Mouse (Mus musculus) heart, adult 2 months (tissue): ENCODE measurements around the gene Vwa8. TPM values are rescaled to one million over a fixed set of nuclear protein-coding genes. Genes with fewer than 3 reads are reported as not detected.

ENCODE experiments used
- DNase-seq, 2 experiments: peaks; one replicate each; pipeline ENCODE4 v3.0.0; 2021
- H3K27ac ChIP-seq: fragments of 200-600 bp; 2 replicates; pipeline ENCODE4 v1.8.1; 2022
- H3K27me3 ChIP-seq: fragments of 200-500 bp; 2 replicates; pipeline ENCODE4 v1.6.1; 2012; ENCODE audit warnings: mild to moderate bottlenecking, low read length, inconsistent platforms, mixed read lengths; ENCODE audit not compliant: control insufficient read depth, insufficient read depth
- H3K36me3 ChIP-seq: fragments of 200-500 bp; 2 replicates; pipeline ENCODE4 v1.6.1; 2012; ENCODE audit warnings: low read length, inconsistent platforms; ENCODE audit not compliant: control insufficient read depth, insufficient read depth
- H3K4me1 ChIP-seq: fragments of 200-500 bp; 2 replicates; pipeline ENCODE4 v1.6.1; 2011; ENCODE audit warnings: low read length; ENCODE audit not compliant: control insufficient read depth, insufficient read depth
- H3K4me3 ChIP-seq: fragments of 200-600 bp; 2 replicates; pipeline ENCODE4 v1.8.1; 2022
- H3K79me2 ChIP-seq: fragments of 200-500 bp; replicated peaks from 2 replicates; pipeline ENCODE4 v1.6.1; 2012; ENCODE audit warnings: mild to moderate bottlenecking, inconsistent platforms, low read length, moderate library complexity, mixed read lengths; ENCODE audit not compliant: control insufficient read depth, insufficient read depth
- H3K9ac ChIP-seq: fragments of 200-500 bp; 2 replicates; pipeline ENCODE4 v1.6.1; 2012; ENCODE audit warnings: low read depth, mild to moderate bottlenecking, control low read depth, inconsistent platforms, low read length, mixed read lengths
- CTCF ChIP-seq: fragments of 200-600 bp; IDR thresholded peaks from 2 replicates; pipeline ENCODE4 v1.8.1; 2022; ENCODE audit warnings: antibody characterized with exemption, mild to moderate bottlenecking, moderate library complexity
- EP300 ChIP-seq: fragments of 200-500 bp; IDR thresholded peaks from 2 replicates; pipeline ENCODE4 v1.6.1; 2011; ENCODE audit warnings: low read depth, low read length, control low read depth; ENCODE audit not compliant: insufficient read depth
- POLR2A ChIP-seq: fragments of 200-500 bp; IDR thresholded peaks from 2 replicates; pipeline ENCODE4 v1.6.1; 2011; ENCODE audit warnings: mild to moderate bottlenecking, low read depth, low read length, control low read depth; ENCODE audit not compliant: insufficient read depth
- WGBS: fragments of 180-500 bp; shearing (Covaris S2); methylation state at CpG from one replicate; pipeline ENCODE4 v1.1.7; 2018; 5-methylcytosine and 5-hydroxymethylcytosine counted together
- intact Hi-C: fragments of 180-260 bp; cut with DNase I; formaldehyde crosslinking; loops from one replicate; pipeline ENCODE4 v1.15.1; 2025
- polyA plus RNA-seq: library from polyadenylated mRNA; depleted of rRNA; stranded (reverse); fragments of >200 nt; gene quantifications from 2 replicates; pipeline ENCODE4 v1.2.3, GENCODE M21; 2012
- total RNA-seq, 2 experiments: library from RNA; stranded (reverse); gene quantifications; 2 replicates each; pipeline ENCODE4 v1.2.3; 2021

Gene Vwa8
- total and polyA plus RNA-seq, 3 experiments: 58.8 to 177 (median 150) TPM

DNA sequence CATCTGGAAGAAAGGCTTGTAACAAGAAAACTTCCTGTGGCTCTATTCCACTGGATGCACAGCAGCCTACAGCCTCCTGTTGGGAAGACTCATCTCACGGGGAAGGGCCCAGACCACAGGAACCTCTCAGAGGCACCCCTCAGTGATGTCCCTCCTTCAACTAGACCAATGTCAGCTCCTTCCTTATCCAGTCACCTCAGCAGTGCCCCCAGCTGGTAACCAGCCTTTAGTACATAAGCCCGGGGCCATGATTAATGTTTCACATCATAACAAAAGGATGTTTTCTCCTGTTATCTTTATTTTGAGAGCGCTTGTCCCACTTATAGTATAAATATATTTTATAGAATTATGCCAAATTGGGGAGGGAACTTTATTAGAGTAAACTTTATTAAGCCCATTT lies 181.9 kb downstream of the Vwa8 start:
- no peak overlapping the region for H3K4me3 ChIP-seq
- intact Hi-C loops: no loop called here
- no peak overlapping the region for H3K27ac ChIP-seq
- no peaks in the 10 kb centered on the region for H3K27me3 ChIP-seq
- no peaks in the 10 kb centered on the region for H3K79me2 ChIP-seq
- H3K36me3 ChIP-seq: no peaks in the 10 kb centered on the region; the same call in 1 of the 2 replicates
- WGBS: 93% methylated on average over 3 of the region's 3 CpGs
- DNase-seq: no peak
- peaks cover 2% of the 10 kb centered on the region for H3K4me1 ChIP-seq
- TF ChIP-seq EP300 (no peak), CTCF (peak; percentile 45), POLR2A (no peak)
- no peak overlapping the region for H3K9ac ChIP-seq

DNA sequence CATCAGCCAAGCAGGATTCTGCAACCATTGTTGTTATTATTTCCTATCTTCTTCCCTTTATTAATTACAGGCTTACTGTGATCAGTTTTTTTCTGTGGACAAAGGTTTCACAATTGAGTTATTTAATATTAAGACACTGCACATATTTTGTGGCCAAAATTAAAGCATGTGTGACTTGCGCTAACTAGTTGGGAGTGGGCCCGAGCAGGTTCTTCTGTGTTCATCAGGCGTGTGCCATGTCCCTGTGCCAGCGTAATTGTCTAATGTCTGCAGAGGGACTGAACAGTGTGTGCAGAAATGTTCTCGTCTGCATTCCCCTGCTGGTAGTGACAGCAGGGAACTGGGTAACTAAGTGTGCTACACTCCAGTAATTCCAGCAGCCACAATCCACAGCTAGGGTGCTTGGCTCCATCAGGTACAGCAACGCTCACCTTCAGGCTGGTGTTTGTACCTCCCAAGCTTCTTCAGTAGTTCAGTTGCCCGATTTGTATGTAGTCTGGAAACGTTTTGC lies 182.4 kb downstream of the Vwa8 start:
- no peaks in the 10 kb centered on the region; the same call in 1 of the 2 replicates for H3K36me3 ChIP-seq
- H3K27ac ChIP-seq: no peak overlapping the region

DNA sequence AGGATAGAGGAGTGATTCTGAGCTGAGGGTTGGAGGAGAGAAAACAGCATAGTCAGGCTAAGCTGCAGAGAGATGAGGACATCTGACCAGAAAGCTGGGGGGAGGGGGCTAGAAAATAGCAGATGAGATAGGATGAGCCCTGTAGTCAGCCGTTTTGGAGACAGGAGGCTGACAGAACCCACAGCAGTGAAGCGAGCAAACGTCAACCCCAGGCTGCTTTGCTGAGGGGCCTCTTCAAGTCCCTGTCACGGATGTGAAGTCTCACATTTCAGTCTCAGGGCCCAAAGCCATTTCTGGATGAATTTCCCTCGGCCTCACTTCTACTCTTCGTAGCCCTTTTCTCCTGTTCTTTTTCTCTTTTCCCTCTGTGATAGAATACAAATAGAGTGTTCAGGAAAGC lies 184.5 kb downstream of the Vwa8 start:
- no peak for TF ChIP-seq CTCF
- no peak for TF ChIP-seq EP300
- TF ChIP-seq POLR2A: no peak

More for the DNA sequence above, 182.4 kb downstream of the Vwa8 start:
- Histone ChIP-seq H3K27me3 (no peaks in the 10 kb centered on the region), H3K79me2 (no peaks in the 10 kb centered on the region), H3K9ac (no peak overlapping the region), H3K4me3 (no peak overlapping the region), H3K4me1 (peaks cover 2% of the 10 kb centered on the region)
- no peak for DNase-seq
- TF ChIP-seq POLR2A (no peak), CTCF (no peak), EP300 (no peak)
- WGBS: 91% methylated on average over 8 of the region's 8 CpGs
- intact Hi-C loops: no loop called here

GRCm38 (mm10) chr14:79034511-79034913 lies 185.7 kb downstream of the Vwa8 start:
- no peaks in the 10 kb centered on the region for H3K79me2 ChIP-seq
- no peak overlapping the region for H3K9ac ChIP-seq
- H3K27ac ChIP-seq: peak overlapping the region; percentile 38
- H3K27me3 ChIP-seq: no peaks in the 10 kb centered on the region
- peaks cover 2% of the 10 kb centered on the region for H3K4me1 ChIP-seq
- 37% methylated on average over 9 of the region's 9 CpGs for WGBS
- H3K36me3 ChIP-seq: no peaks in the 10 kb centered on the region
- intact Hi-C loops: no loop called here
- H3K4me3 ChIP-seq: no peak overlapping the region
- DNase-seq: peak in 1 of 2 experiments; percentile 15
- TF ChIP-seq EP300 (peak; percentile 57; the same call in 1 of the 2 replicates), CTCF (no peak), POLR2A (0 out of 2 replicates have a peak, but pooled peaks have one; percentile 27)

More for the DNA sequence above, 184.5 kb downstream of the Vwa8 start:
- H3K36me3 ChIP-seq: no peaks in the 10 kb centered on the region; the same call in 1 of the 2 replicates
- no peak overlapping the region for H3K9ac ChIP-seq
- peaks cover 2% of the 10 kb centered on the region for H3K4me1 ChIP-seq
- no peak overlapping the region for H3K4me3 ChIP-seq
- H3K27ac ChIP-seq: no peak overlapping the region
- no peaks in the 10 kb centered on the region for H3K79me2 ChIP-seq
- 76% methylated on average over 6 of the region's 6 CpGs for WGBS
- intact Hi-C loops: no loop called here
- H3K27me3 ChIP-seq: no peaks in the 10 kb centered on the region
- DNase-seq: no peak

DNA sequence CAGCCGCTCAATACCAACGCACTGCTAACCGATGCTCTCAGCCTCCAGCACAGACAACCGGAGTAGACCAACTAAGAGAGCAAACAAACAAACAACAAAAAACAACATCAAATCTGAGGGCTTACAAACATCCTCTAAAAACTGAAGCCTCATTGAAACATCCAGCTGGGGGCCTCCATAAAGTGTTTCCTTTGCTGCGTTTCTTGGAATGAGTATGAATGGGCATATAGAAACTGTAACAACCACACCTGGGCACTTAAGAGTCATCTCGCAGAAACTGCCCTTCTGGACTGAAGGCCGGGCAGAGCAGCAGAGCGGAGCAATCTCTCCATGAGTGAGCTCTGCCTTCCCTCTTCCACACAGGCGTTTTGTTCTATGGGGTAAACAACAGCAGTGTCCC lies 186.7 kb downstream of the Vwa8 start:
- 98% methylated on average over 9 of the region's 9 CpGs for WGBS
- TF ChIP-seq EP300 (no peak), CTCF (no peak), POLR2A (no peak)
- no peaks in the 10 kb centered on the region for H3K36me3 ChIP-seq
- H3K27me3 ChIP-seq: no peaks in the 10 kb centered on the region
- no peaks in the 10 kb centered on the region for H3K79me2 ChIP-seq
- no peak overlapping the region for H3K4me3 ChIP-seq
- intact Hi-C loops: no loop called here
- no peak for DNase-seq
- H3K4me1 ChIP-seq: peaks cover 2% of the 10 kb centered on the region
- H3K27ac ChIP-seq: no peak overlapping the region
- no peak overlapping the region for H3K9ac ChIP-seq

GRCm38 (mm10) chr14:79047186-79047585 lies 198.3 kb downstream of the Vwa8 start:
- DNase-seq: no peak
- Histone ChIP-seq H3K4me3 (no peak overlapping the region), H3K36me3 (no peaks in the 10 kb centered on the region), H3K4me1 (peaks cover 1% of the 10 kb centered on the region; the same call in 1 of the 2 replicates), H3K27ac (no peak overlapping the region), H3K79me2 (no peaks in the 10 kb centered on the region), H3K9ac (no peak overlapping the region), H3K27me3 (no peaks in the 10 kb centered on the region)
- intact Hi-C loops: no loop called here
- TF ChIP-seq POLR2A (no peak), EP300 (no peak), CTCF (no peak)
- WGBS: 60% methylated on average over 2 of the region's 2 CpGs
